Mouse (Mus musculus) liver, postnatal 0 days (tissue): ENCODE measurements around the gene Supt5.

Experiments
- CTCF ChIP-seq: sonication (generic); IDR thresholded peaks from 2 replicates; pipeline ENCODE4 v1.5.1; 2016; ENCODE audit warnings: antibody characterized with exemption, low read depth
- EP300 ChIP-seq: IDR thresholded peaks from 2 replicates; pipeline ENCODE4 v1.6.1; 2016; ENCODE audit warnings: antibody characterized with exemption, low read depth, mild to moderate bottlenecking

DNA sequence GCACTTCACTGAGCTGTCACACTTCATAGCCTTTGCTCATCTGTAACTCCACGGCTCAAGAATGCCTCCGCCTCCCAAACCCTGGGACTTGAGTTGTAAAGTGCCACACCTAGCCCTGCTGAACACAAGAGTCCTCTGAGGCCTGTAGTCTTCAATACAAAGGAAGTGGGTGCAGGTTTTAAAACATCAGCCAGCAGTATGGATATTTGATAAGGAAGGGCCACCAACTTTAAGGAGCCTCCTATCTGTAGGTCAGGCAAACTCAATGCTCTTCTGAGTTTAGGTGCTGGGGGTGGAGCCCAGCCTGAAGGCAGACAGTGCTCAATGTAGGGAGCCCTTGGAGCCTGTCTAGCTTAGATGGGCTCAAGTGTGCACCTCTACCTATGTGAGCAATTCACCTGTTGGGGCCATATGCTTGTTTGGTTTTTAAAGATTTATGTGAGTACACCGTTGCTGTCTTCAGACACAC lies 15.6 kb upstream of the Supt5 start:
- TF ChIP-seq EP300 (no peak), CTCF (no peak)
